Mouse (Mus musculus) liver, embryonic 14.5 days (tissue): ENCODE measurements around the gene Map3k5.

Experiments
- CTCF ChIP-seq: IDR thresholded peaks from 2 replicates; pipeline ENCODE4 v1.5.1; 2016; ENCODE audit warnings: antibody characterized with exemption, low read depth, control low read depth
- EP300 ChIP-seq: IDR thresholded peaks from 2 replicates; pipeline ENCODE4 v1.6.1; 2016; ENCODE audit warnings: antibody characterized with exemption, low read depth

DNA sequence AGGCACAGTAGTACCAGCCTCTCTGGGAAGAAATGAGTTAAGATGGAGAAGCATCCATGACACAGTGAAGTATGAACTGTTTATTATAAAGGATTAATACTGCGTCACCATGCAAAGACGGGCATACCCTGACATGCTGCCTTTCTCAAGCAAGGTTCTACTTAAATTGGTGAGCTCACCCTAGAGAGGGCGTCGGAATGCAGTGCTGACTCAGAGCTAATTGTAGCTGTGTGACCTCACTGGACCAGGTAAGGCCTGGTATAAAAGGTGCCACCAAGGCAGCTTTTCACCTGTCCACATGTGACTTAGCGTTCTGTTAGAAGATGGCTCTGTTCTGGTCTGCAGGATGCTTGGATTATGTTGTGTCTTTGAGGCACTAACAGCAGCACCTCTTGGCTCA is 225.0 kb downstream of the Map3k5 start:
- TF ChIP-seq CTCF (no peak), EP300 (no peak)
